Mouse (Mus musculus) layer of hippocampus, adult 9-11 months (tissue): ENCODE data around the gene Tex9.
"Not testable (repeated sequence)": the region's sequence is repeated elsewhere in the genome, so short reads cannot be mapped to it uniquely, and the experiment has no call there.

Experiments
- DNase-seq: peaks from one replicate; pipeline ENCODE4 v3.0.0; 2022

The Tex9 gene

DNA sequence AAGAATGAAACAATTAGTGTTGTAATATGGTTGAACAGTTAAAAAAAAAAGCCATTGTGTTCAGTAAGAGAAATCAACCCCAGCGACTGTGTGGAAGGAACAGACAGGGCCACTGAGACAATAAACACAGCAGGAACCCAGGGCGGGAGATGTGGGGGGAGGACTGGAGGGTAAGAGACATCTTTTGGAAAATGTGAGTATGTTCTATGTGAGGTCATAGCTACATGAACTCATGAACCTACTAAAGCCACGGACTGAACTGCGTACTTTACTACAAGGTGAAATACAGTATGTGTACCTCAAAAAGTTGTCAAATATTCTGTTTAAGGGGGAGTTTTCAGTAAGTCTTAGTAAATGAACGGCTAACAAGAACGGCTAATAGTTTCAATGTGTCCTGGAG lies 14.7 kb downstream of the Tex9 start:
- no peak for DNase-seq

- peak; percentile 75 for DNase-seq
Measured at GRCm38 (mm10) chr9:72475511-72475910, 16.5 kb downstream of the Tex9 start.

- no peak for DNase-seq
Measured at GRCm38 (mm10) chr9:72469851-72470250, 22.2 kb downstream of the Tex9 start.

GRCm38 (mm10) chr9:72468616-72469015 lies 23.4 kb downstream of the Tex9 start:
- DNase-seq: no peak

GRCm38 (mm10) chr9:72467551-72468407 lies 24.2 kb downstream of the Tex9 start:
- DNase-seq: no peak

GRCm38 (mm10) chr9:72465754-72466181 lies 26.2 kb downstream of the Tex9 start:
- DNase-seq: no peak

GRCm38 (mm10) chr9:72464806-72465205 lies 27.2 kb downstream of the Tex9 start:
- no peak for DNase-seq

- no peak for DNase-seq
Measured at GRCm38 (mm10) chr9:72462427-72462826, 29.6 kb downstream of the Tex9 start.

GRCm38 (mm10) chr9:72460767-72461166 lies 31.2 kb downstream of the Tex9 start:
- DNase-seq: no peak

- DNase-seq: no peak
Measured at GRCm38 (mm10) chr9:72459703-72460102, 32.3 kb downstream of the Tex9 start.

GRCm38 (mm10) chr9:72458233-72458632 lies 33.8 kb downstream of the Tex9 start:
- peak; percentile 56 for DNase-seq

DNA sequence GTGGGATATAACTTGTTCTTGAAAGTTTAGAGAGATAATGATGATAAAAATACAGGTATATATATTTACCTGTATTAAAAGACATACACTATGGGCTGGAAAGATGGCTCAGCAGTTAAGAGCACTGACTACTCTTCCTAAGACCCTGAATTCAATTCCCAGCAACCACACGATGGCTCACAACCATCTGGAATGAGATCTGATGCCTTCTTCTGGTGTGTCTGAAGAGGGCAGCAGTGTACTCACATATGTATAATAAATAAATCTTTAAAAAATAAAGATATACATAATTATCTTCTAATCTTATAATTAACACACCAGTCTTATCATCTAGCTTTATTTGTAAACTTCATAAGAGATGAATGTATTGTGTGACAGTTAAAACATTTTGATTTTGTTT lies 35.6 kb downstream of the Tex9 start:
- DNase-seq: no peak

GRCm38 (mm10) chr9:72454281-72454680 lies 37.7 kb downstream of the Tex9 start:
- not testable (repeated sequence) for DNase-seq

DNA sequence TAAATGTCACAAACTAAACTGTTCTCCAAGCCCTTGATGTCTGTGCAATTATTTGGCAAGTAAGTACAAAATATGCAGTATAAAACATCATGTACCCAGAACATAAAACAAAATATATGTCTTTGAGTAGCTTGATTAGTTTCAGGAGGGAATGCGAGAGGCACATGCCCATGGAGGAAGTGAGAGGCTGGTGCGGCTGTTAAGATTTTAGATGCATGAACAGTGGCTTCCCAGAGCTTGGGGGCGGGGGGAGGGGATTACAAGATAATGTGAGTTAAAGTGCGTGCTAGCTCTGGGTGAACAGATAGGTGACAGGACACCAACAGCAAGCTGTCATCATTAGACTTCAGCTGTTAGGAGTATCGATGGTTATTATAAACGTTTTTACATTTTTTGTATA lies 40.9 kb downstream of the Tex9 start:
- DNase-seq: no peak

DNA sequence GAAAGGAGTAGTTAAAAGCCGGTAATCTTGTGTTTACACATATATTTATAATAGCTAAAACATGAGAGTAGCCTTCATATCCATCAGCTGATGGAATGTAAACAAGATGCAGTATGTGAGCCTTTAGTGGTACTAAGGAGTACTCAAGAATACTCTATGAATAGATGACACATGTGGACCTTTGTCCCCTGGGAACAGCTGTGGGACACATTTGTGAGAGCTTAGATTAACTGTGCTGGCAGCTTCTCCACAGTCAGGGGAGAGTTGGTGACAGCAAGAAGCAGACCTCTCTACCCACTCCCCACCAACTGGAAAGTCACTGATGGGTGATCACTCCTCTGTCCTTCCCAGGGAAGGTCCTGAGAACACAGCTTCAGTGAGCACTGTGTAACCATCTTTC lies 41.6 kb downstream of the Tex9 start:
- no peak for DNase-seq

DNA sequence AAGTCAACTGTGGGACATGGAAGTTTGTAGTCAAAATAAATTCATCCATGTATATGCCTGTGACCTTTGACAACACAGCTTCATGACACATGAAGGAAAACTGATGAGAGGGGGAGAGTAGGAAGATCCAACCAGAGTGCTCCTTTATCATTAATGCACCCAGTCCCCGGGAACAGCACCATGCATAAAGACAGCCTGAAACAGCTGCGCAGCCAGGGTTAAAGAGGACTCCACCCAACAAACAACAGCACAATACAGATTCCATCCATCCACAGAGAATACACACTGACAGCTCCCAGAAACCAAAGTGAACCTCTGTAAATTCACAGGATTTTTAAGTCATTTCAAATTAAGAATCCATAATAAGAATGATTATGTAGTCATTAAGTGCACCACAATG lies 42.2 kb downstream of the Tex9 start:
- no peak for DNase-seq

- peak; percentile 8 for DNase-seq
Measured at GRCm38 (mm10) chr9:72449367-72449766, 42.6 kb downstream of the Tex9 start.

DNA sequence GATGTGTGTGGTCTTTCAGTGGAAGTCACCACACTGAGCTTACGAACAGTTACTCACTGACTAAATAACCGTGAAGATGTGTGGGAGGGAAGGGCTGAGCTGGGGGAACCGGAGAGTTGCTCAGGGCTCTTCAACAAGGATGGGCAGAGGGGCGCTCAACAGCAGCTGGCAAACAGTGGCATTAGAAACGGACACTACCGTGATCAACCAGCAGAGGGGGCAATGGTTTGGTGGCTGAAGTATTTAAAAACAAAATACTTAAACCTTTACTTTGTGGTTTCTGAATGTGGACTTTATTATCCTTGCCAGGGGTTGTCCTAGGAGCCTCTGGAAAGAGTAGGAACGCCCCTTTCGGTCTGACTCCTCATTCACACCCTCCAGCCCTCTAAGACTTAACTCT lies 44.0 kb downstream of the Tex9 start:
- DNase-seq: peak; percentile 12

DNA sequence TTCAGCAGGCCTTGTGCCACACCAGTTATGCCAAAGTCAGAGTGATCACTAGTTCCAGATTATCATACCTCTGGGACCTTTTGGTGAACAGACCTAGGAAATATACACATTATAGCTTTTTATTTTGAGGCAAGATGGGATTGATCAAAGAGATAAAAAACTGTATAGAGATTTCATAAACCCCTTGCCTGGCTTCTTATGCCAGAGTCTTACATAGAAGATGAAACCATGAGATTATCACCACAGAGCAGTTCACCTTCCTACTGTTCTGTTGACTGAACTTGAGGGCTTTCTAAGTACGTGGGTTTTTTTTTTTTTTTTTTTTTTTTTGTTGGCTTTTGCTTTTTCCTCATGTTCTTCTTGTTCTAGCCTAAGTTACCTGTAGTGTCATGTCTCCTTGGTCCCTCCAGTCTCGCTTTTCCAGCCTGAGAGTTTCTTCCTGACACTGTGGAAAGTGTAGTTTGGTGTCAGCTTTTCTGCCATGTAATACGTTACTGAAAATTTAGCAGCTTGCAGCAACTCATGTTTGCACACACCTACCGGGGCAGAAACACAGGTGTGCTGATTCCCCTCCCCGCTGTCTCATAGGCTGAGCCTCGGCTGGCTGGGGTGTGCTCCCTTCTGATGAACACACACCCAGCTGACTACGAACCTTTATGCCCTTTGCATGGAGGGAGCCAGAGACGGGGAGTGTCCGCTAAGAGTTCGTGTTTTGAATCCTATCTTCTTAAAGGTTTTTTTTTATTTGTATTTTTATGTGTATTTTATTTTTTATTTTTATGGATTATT lies 49.9 kb downstream of the Tex9 start:
- DNase-seq: no peak

GRCm38 (mm10) chr9:72440948-72441926 lies 50.8 kb downstream of the Tex9 start:
- DNase-seq: no peak

DNA sequence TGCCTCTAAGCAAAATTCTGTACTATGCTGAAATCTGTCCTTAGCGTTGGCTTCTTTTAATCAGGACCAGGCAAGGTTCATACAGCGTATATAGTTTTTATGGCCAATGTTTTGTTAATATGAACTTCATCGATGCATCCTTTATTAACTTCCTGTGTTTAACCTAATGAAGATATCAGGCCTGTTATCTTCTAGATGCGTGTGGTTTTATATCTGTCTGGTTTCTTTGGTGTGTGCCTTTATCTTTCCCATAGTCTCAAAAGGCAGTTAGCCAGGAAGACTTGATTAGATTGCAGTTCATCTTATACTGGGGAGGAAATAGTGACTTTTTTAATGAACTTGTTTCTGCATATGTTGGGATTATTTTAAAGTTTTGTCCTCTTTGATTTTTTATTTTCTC lies 51.7 kb downstream of the Tex9 start:
- DNase-seq: no peak

DNA sequence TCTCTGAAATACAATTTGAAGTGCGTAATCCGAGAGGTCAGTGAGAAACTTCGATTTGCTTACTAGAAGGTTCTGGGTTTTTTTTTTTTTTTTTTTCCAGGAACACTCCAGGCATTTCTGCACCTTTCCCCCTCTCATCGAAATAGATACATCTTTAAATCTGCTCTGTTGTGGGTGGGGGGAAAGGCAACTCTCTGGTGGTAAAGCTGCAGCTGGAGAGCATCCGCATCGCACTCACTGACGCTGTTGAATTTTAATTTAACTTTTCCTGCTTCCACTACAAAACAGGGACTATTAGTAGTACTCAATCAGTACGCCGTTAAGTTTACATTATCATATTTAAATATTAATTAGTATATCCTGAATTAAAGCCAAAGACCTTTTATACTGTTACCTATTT lies 53.3 kb downstream of the Tex9 start:
- DNase-seq: no peak
